Mouse (Mus musculus) neural tube, embryonic 11.5 days (tissue): Measurements from ENCODE around the gene Pawr. TPM values are rescaled to one million over a fixed set of nuclear protein-coding genes. Genes with fewer than 3 reads are reported as not detected.

Experiments
- ATAC-seq: fragments of 200-750 bp; cut with Nextera tagmentation; 2 replicates; pipeline ENCODE4 v1.8.0; 2017; ENCODE audit warnings: moderate number of reproducible peaks, mild to moderate bottlenecking, moderate TSS enrichment, moderate library complexity; ENCODE audit not compliant: insufficient read depth, low FRiP score, low TSS enrichment
- DNase-seq: peaks from one replicate; pipeline ENCODE4 v3.0.0-alpha.2; 2015; ENCODE audit warnings: low spot score
- H3K27ac ChIP-seq: fragments of 300-500 bp; sonication (generic); 2 replicates; pipeline ENCODE4 v1.5.1; 2014; ENCODE audit warnings: low read depth, mild to moderate bottlenecking, low read length
- H3K27me3 ChIP-seq: fragments of 300-500 bp; sonication (generic); 2 replicates; pipeline ENCODE4 v1.6.1; 2014; ENCODE audit warnings: mild to moderate bottlenecking, low read length, mixed read lengths; ENCODE audit not compliant: control insufficient read depth, insufficient read depth
- H3K36me3 ChIP-seq: fragments of 300-500 bp; sonication (generic); 2 replicates; pipeline ENCODE4 v1.6.1; 2014; ENCODE audit warnings: mild to moderate bottlenecking, low read length, moderate library complexity, mixed read lengths; ENCODE audit not compliant: control insufficient read depth, insufficient read depth
- H3K4me1 ChIP-seq: fragments of 300-500 bp; sonication (generic); 2 replicates; pipeline ENCODE4 v1.6.1; 2014; ENCODE audit warnings: low read length, mixed read lengths; ENCODE audit not compliant: control insufficient read depth, insufficient read depth
- H3K4me2 ChIP-seq: fragments of 300-500 bp; sonication (generic); 2 replicates; pipeline ENCODE4 v1.6.1; 2014; ENCODE audit warnings: low read depth, mild to moderate bottlenecking, moderate library complexity
- H3K4me3 ChIP-seq: fragments of 300-500 bp; sonication (generic); 2 replicates; pipeline ENCODE4 v1.5.1; 2014; ENCODE audit warnings: low read depth, low read length
- H3K9ac ChIP-seq: fragments of 300-500 bp; sonication (generic); 2 replicates; pipeline ENCODE4 v1.6.1; 2014; ENCODE audit warnings: mild to moderate bottlenecking, low read length
- H3K9me3 ChIP-seq: fragments of 300-500 bp; sonication (generic); 2 replicates; pipeline ENCODE4 v1.6.1; 2016; ENCODE audit warnings: low read length; ENCODE audit not compliant: control insufficient read depth
- WGBS: fragments of 180-500 bp; shearing (Covaris S2); extraction: QIAGEN DNeasy Blood & Tissue Kit; methylation state at CpG from one replicate; pipeline ENCODE4 v1.1.7; 2014; 5-methylcytosine and 5-hydroxymethylcytosine counted together
- polyA plus RNA-seq: library from polyadenylated mRNA; unstranded; fragments of >200 nt; fragmentation: Nextera tagmentation; extraction: Ambion mirVana; gene quantifications from 2 replicates; pipeline ENCODE4 v1.2.1, GENCODE M21; 2014

The Pawr gene
- polyA plus RNA-seq, 1 experiment from 2014 or later, result 15.1 TPM

- H3K9ac ChIP-seq, result no peak overlapping the region
- 89% methylated on average over 12 of the region's 12 CpGs for WGBS
- H3K4me2 ChIP-seq, result no peak overlapping the region
- H3K36me3 ChIP-seq, result no peaks in the 10 kb centered on the region
- H3K27ac ChIP-seq, result no peak overlapping the region
- peaks cover 4% of the 10 kb centered on the region; the same call in 1 of the 2 replicates for H3K27me3 ChIP-seq
- no peaks in the 10 kb centered on the region for H3K4me1 ChIP-seq
- ATAC-seq, result no peak
- H3K9me3 ChIP-seq, result no peaks in the 10 kb centered on the region
- DNase-seq, result no peak
- no peak overlapping the region for H3K4me3 ChIP-seq
These were observed 2.9 kb upstream of the Pawr start for GRCm38 (mm10) chr10:108328983-108329382.

GRCm38 (mm10) chr10:108329771-108330170 is 2.1 kb upstream of the Pawr start:
- no peaks in the 10 kb centered on the region for H3K36me3 ChIP-seq
- H3K4me1 ChIP-seq, result no peaks in the 10 kb centered on the region
- no peak for ATAC-seq
- no peak overlapping the region for H3K9ac ChIP-seq
- H3K27me3 ChIP-seq, result peaks cover 4% of the 10 kb centered on the region; the same call in 1 of the 2 replicates
- no peaks in the 10 kb centered on the region for H3K9me3 ChIP-seq
- H3K4me2 ChIP-seq, result no peak overlapping the region
- 88% methylated on average over 5 of the region's 5 CpGs for WGBS
- DNase-seq, result no peak
- H3K27ac ChIP-seq, result no peak overlapping the region
- no peak overlapping the region for H3K4me3 ChIP-seq

DNA sequence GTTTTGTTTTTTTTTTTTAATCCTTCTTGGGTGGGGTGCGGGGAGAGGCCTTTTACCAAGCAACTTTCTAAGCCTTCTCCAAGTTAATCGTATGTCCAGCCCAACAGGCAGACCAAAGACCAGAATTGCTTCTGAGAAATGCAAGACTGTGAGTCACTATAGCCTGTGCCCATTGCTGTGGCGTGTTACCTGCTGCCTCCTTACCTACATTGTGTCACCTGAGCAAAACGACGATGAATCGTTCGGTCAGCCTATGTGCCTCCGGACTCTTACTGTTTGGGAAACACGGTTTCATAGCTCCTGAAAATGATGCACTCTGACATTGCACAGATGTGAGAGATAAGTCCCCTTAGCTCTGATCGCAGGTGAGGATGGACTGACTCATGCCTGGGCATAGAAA is 957 bp upstream of the Pawr start:
- no peak overlapping the region for H3K4me3 ChIP-seq
- no peak for DNase-seq

DNA sequence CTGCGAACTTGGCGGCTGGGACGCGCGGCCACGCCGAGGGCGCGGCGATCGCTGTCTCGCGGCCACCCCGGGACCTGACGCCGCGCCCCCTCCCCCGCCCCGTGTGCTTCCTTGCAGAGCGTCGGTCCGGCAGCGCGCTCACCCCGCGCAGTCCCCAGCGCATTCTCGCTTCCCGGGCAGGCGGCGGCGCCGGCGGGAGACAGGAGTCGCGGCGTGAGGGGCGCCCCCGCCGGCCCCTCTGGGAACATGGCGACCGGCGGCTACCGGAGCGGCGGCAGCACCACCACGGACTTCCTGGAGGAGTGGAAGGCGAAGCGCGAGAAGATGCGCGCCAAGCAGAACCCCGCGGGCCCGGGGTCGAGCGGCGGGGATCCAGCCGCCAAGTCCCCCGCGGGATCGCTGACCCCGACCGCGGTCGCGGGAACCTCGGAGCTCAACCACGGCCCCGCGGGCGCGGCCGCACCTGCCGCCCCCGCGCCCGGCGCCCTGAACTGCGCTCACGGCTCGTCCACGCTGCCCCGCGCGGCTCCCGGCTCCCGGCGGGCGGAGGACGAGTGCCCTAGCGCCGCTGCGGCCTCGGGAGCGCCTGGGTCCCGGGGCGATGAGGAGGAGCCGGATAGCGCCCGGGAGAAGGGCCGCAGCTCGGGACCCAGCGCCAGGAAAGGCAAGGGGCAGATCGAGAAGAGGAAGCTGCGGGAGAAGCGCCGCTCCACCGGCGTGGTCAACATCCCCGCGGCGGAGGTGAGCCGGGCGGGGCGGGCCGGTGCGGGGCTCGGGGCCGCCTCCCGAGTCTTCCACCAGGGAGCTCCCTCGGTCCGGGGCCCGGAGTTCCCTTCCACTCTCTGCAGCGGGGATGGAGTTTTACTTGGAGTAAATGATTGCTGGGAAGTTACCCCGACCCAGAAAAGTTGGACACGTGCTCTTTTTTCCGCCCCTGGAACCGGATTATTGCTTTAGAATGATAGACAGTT is 935 bp downstream of the Pawr start:
- peak; percentile 74 for DNase-seq
- no peaks in the 10 kb centered on the region for H3K9me3 ChIP-seq
- peak overlapping the region; percentile 87 for H3K9ac ChIP-seq
- peak overlapping the region; percentile 91 for H3K4me3 ChIP-seq
- H3K4me2 ChIP-seq, result peak overlapping the region; percentile 86
- H3K36me3 ChIP-seq, result no peaks in the 10 kb centered on the region
- under 1% methylated on average over 101 of the region's 129 CpGs for WGBS
- ATAC-seq, result peak; percentile 51
- 0 out of 2 replicates have a peak overlapping the region, but pooled peaks have one; percentile 37 for H3K27ac ChIP-seq
- H3K4me1 ChIP-seq, result no peaks in the 10 kb centered on the region
- peaks cover 4% of the 10 kb centered on the region; the same call in 1 of the 2 replicates for H3K27me3 ChIP-seq

More for the DNA sequence above, 957 bp upstream of the Pawr start:
- H3K4me1 ChIP-seq, result no peaks in the 10 kb centered on the region
- no peak overlapping the region for H3K27ac ChIP-seq
- 9% methylated on average over 10 of the region's 10 CpGs for WGBS
- peak overlapping the region; percentile 86 for H3K4me2 ChIP-seq
- no peaks in the 10 kb centered on the region for H3K9me3 ChIP-seq
- H3K9ac ChIP-seq, result no peak overlapping the region
- H3K27me3 ChIP-seq, result peaks cover 4% of the 10 kb centered on the region; the same call in 1 of the 2 replicates
- ATAC-seq, result no peak
- no peaks in the 10 kb centered on the region for H3K36me3 ChIP-seq

- Histone ChIP-seq H3K27ac (no peak overlapping the region), H3K4me1 (no peaks in the 10 kb centered on the region), H3K4me3 (peak overlapping the region; percentile 91), H3K36me3 (no peaks in the 10 kb centered on the region), H3K4me2 (peak overlapping the region; percentile 86), H3K27me3 (peaks cover 4% of the 10 kb centered on the region; the same call in 1 of the 2 replicates), H3K9ac (no peak overlapping the region), H3K9me3 (no peaks in the 10 kb centered on the region)
- ATAC-seq, result no peak
- peak; percentile 18 for DNase-seq
- WGBS, result 5% methylated on average over 12 of the region's 12 CpGs
These were observed 1.7 kb downstream of the Pawr start for GRCm38 (mm10) chr10:108333642-108334041.

DNA sequence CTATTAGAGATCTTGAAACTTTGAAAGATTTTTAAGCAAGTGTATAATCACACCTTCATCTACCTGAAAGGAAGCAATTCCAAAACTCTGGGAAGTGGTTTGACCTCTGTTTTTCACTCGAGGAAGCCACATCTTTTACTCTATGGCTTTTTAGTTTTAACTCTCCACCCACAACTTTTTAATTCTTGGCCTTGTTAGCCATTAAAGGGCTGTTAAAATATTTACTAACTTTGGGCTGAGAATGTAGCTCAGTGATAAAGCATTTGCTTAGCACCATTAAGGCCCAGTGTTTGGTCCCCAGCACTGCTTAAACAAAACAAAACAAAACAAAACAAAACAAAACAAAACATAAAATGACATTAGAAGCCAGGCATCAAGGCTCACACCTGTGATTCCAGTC is 2.2 kb downstream of the Pawr start:
- Histone ChIP-seq H3K27ac (no peak overlapping the region), H3K4me2 (peak overlapping the region; percentile 86), H3K36me3 (no peaks in the 10 kb centered on the region), H3K9ac (no peak overlapping the region), H3K4me3 (no peak overlapping the region), H3K4me1 (0 out of 2 replicates have a peak, but pooled peaks cover 1% of the 10 kb centered on the region), H3K9me3 (no peaks in the 10 kb centered on the region), H3K27me3 (peaks cover 4% of the 10 kb centered on the region; the same call in 1 of the 2 replicates)
- ATAC-seq (no peak), DNase-seq (no peak)
- 32% methylated on average over 1 of the region's 1 CpGs for WGBS

DNA sequence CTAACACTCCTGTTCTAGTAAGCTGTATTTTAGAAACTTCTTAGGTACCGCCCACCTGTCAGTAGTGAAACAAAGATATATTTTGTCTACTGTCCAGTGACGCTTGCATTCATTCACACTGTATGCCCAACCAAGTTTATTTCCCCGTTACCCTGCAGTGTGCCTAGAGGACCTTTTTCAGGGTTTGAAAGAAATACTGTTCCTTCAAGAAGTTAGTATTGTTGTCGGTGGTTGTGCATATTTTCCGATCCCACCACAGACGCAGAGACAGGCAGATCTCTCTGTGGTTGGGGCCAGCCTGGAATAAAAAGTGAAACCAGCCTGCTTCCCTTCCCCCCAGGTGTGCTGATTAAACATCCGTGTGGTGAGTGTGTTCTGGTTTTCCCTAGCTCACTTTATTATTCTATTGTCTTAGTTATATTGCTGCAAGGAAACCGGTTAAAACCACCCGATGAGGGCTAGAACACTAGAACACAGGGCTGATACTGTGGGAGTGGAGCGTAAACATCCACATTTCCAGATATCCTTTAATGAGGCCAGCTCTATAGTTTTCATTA is 3.9 kb downstream of the Pawr start:
- Histone ChIP-seq H3K4me3 (no peak overlapping the region), H3K4me1 (0 out of 2 replicates have a peak, but pooled peaks cover 4% of the 10 kb centered on the region), H3K36me3 (no peaks in the 10 kb centered on the region), H3K27ac (no peak overlapping the region), H3K27me3 (peaks cover 4% of the 10 kb centered on the region; the same call in 1 of the 2 replicates), H3K4me2 (no peak overlapping the region), H3K9me3 (no peaks in the 10 kb centered on the region), H3K9ac (no peak overlapping the region)
- ATAC-seq (no peak), DNase-seq (no peak)
- WGBS, result 83% methylated on average over 10 of the region's 10 CpGs

DNA sequence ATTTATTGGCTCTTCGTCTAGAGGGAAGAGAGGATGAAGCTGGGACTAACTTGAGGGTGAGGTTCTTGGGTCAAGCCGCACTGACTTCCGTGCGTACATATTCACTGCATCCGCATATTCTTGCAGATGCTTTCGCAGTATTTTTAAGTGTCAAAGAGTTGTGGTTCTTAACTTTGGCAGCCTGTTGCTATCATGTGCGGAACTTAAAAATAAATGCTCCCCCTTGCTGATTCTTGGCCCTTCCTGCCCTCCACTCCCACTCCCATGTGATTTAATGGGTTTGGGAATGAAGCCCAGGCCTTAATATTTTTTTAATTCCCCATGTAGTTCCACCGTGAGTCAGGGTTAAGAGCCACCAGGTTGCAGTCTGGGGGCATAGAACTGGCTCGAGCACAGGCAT is 4.7 kb downstream of the Pawr start:
- Histone ChIP-seq H3K36me3 (no peaks in the 10 kb centered on the region), H3K27me3 (no peaks in the 10 kb centered on the region), H3K27ac (no peak overlapping the region), H3K4me2 (no peak overlapping the region), H3K4me3 (no peak overlapping the region), H3K9ac (no peak overlapping the region), H3K9me3 (no peaks in the 10 kb centered on the region), H3K4me1 (0 out of 2 replicates have a peak, but pooled peaks cover 4% of the 10 kb centered on the region)
- ATAC-seq (no peak), DNase-seq (no peak)
- 88% methylated on average over 9 of the region's 9 CpGs for WGBS
